Mouse (Mus musculus) hindbrain, embryonic 15.5 days (tissue): ENCODE measurements around the gene Smad3. TPM values are rescaled to one million over a fixed set of nuclear protein-coding genes. Genes with fewer than 3 reads are reported as not detected.

Experiments used
- ATAC-seq: fragments of 200-750 bp; cut with Nextera tagmentation; 2 replicates; pipeline ENCODE4 v1.8.0; 2017; ENCODE audit warnings: low read depth, moderate number of reproducible peaks, moderate TSS enrichment; ENCODE audit not compliant: low FRiP score
- H3K27ac ChIP-seq: fragments of 300-500 bp; sonication (generic); replicated peaks from 2 replicates; pipeline ENCODE4 v1.5.1; 2015; ENCODE audit warnings: mild to moderate bottlenecking, inconsistent platforms
- H3K27me3 ChIP-seq: fragments of 300-500 bp; sonication (generic); 2 replicates; pipeline ENCODE4 v1.6.1; 2015; ENCODE audit warnings: control low read depth, inconsistent platforms
- H3K36me3 ChIP-seq: fragments of 300-500 bp; sonication (generic); 2 replicates; pipeline ENCODE4 v1.6.1; 2015; ENCODE audit warnings: control low read depth, inconsistent platforms
- H3K4me1 ChIP-seq: fragments of 300-500 bp; sonication (generic); replicated peaks from 2 replicates; pipeline ENCODE4 v1.6.1; 2015; ENCODE audit warnings: control low read depth, inconsistent platforms
- H3K4me2 ChIP-seq: fragments of 300-500 bp; sonication (generic); 2 replicates; pipeline ENCODE4 v1.6.1; 2015; ENCODE audit warnings: moderate library complexity, mild to moderate bottlenecking, inconsistent platforms
- H3K4me3 ChIP-seq: fragments of 300-500 bp; sonication (generic); 2 replicates; pipeline ENCODE4 v1.5.1; 2015; ENCODE audit warnings: mild to moderate bottlenecking, inconsistent platforms
- H3K9ac ChIP-seq: fragments of 300-500 bp; sonication (generic); 2 replicates; pipeline ENCODE4 v1.6.1; 2015; ENCODE audit warnings: inconsistent platforms
- H3K9me3 ChIP-seq: fragments of 300-500 bp; sonication (generic); 2 replicates; pipeline ENCODE4 v1.6.1; 2016; ENCODE audit warnings: control low read depth, inconsistent platforms
- WGBS: fragments of 180-500 bp; shearing (Covaris S2); methylation state at CpG from one replicate; pipeline ENCODE4 v1.1.7; 2015; 5-methylcytosine and 5-hydroxymethylcytosine counted together
- polyA plus RNA-seq: library from polyadenylated mRNA; unstranded; fragments of >200 nt; fragmentation: Nextera tagmentation; extraction: Ambion mirVana; gene quantifications from 2 replicates; pipeline ENCODE4 v1.2.1, GENCODE M21; 2015

The Smad3 gene
- polyA plus RNA-seq, 1 experiment from 2014 or later: 9.6 TPM

DNA sequence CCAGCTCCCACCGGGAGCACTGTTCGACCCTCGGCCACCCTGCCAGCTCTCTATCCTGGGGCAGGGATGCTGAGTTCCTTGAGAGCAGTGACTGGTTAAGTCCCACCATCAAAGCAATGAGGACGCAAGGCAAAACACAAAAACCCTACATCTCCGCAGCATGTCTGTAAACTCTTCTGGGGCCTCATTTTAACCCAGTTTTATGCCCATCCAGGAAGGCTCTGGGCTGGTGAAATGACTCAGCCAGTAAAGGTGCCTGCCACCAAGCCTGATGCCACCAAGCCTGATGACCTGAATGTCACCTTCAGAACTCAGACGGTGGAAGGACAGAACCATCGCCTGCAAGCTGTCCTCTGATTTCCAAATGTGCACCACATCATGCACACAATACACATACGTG, 4.4 kb downstream of the Smad3 start:
- Histone ChIP-seq H3K9me3 (no peaks in the 10 kb centered on the region), H3K4me1 (peaks cover 68% of the 10 kb centered on the region), H3K27me3 (no peaks in the 10 kb centered on the region), H3K9ac (no peak overlapping the region), H3K36me3 (no peaks in the 10 kb centered on the region), H3K4me3 (no peak overlapping the region), H3K4me2 (peak overlapping the region; percentile 100; the same call in 1 of the 2 replicates), H3K27ac (no peak overlapping the region)
- WGBS: 86% methylated on average over 8 of the region's 8 CpGs
- no peak for ATAC-seq

GRCm38 (mm10) chr9:63752576-63752975, 5.2 kb downstream of the Smad3 start:
- Histone ChIP-seq H3K9ac (no peak overlapping the region), H3K27me3 (no peaks in the 10 kb centered on the region), H3K4me2 (no peak overlapping the region), H3K4me3 (no peak overlapping the region), H3K27ac (no peak overlapping the region), H3K4me1 (peaks cover 65% of the 10 kb centered on the region), H3K36me3 (no peaks in the 10 kb centered on the region), H3K9me3 (no peaks in the 10 kb centered on the region)
- ATAC-seq: no peak
- 82% methylated on average over 7 of the region's 7 CpGs for WGBS

- Histone ChIP-seq H3K27ac (no peak overlapping the region), H3K36me3 (no peaks in the 10 kb centered on the region)
- 80% methylated on average over 4 of the region's 4 CpGs for WGBS
These were observed 6.5 kb downstream of the Smad3 start for GRCm38 (mm10) chr9:63751325-63751724.

GRCm38 (mm10) chr9:63750360-63750974, 7.3 kb downstream of the Smad3 start:
- Histone ChIP-seq H3K27me3 (no peaks in the 10 kb centered on the region), H3K4me1 (peaks cover 62% of the 10 kb centered on the region), H3K27ac (0 out of 2 replicates have a peak overlapping the region, but pooled peaks have one; percentile 18), H3K36me3 (no peaks in the 10 kb centered on the region), H3K4me2 (peak overlapping the region; percentile 16; the same call in 1 of the 2 replicates), H3K9me3 (no peaks in the 10 kb centered on the region), H3K4me3 (no peak overlapping the region), H3K9ac (no peak overlapping the region)
- no peak for ATAC-seq
- WGBS: 18% methylated on average over 10 of the region's 10 CpGs

More at GRCm38 (mm10) chr9:63751325-63751724, 6.5 kb downstream of the Smad3 start:
- no peaks in the 10 kb centered on the region for H3K9me3 ChIP-seq
- H3K4me1 ChIP-seq: peaks cover 63% of the 10 kb centered on the region
- ATAC-seq: no peak
- no peak overlapping the region for H3K9ac ChIP-seq
- H3K27me3 ChIP-seq: no peaks in the 10 kb centered on the region
- H3K4me3 ChIP-seq: no peak overlapping the region
- no peak overlapping the region for H3K4me2 ChIP-seq

- H3K4me2 ChIP-seq: no peak overlapping the region
- H3K36me3 ChIP-seq: no peaks in the 10 kb centered on the region
- no peaks in the 10 kb centered on the region for H3K9me3 ChIP-seq
- no peak overlapping the region for H3K4me3 ChIP-seq
- WGBS: 52% methylated on average over 15 of the region's 15 CpGs
- ATAC-seq: no peak
- peaks cover 60% of the 10 kb centered on the region for H3K4me1 ChIP-seq
- no peak overlapping the region for H3K27ac ChIP-seq
- H3K9ac ChIP-seq: no peak overlapping the region
- H3K27me3 ChIP-seq: no peaks in the 10 kb centered on the region
These were observed 8.4 kb downstream of the Smad3 start for GRCm38 (mm10) chr9:63749296-63749915.

DNA sequence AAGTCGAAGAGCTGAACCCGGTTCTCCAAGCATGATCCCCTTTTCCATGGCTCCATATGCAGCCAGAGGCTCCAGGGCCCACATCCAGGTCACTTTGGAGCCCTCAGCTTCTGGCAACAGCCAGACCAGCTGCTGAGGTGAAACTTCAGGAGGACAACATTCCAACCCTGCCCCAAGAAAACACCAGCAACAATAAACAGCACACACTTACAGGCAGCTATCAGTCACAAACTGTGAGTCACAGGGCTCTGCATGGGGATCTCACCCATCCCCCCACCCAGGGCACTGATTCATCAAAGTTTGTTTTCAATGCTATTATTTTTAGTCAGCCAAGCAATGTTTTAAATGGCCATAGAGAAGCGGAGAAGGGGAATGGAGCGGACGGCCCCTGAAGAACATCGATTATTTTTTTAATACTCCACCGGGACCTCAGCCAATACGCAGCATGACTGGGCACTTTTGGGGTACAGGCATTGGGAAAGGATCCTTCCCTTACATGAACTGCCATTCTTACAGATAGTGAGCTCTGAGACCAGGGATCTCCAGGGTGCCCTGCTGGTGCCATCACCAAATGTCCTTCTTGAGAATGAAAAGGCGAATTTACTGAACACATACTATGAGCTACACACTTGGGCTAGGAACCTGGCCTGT, 10.0 kb downstream of the Smad3 start:
- H3K4me2 ChIP-seq: no peak overlapping the region
- no peaks in the 10 kb centered on the region for H3K27me3 ChIP-seq
- H3K27ac ChIP-seq: no peak overlapping the region
- ATAC-seq: no peak
- WGBS: 71% methylated on average over 9 of the region's 9 CpGs
- no peaks in the 10 kb centered on the region for H3K9me3 ChIP-seq
- peaks cover 59% of the 10 kb centered on the region for H3K4me1 ChIP-seq
- H3K36me3 ChIP-seq: no peaks in the 10 kb centered on the region
- no peak overlapping the region for H3K9ac ChIP-seq
- no peak overlapping the region for H3K4me3 ChIP-seq

DNA sequence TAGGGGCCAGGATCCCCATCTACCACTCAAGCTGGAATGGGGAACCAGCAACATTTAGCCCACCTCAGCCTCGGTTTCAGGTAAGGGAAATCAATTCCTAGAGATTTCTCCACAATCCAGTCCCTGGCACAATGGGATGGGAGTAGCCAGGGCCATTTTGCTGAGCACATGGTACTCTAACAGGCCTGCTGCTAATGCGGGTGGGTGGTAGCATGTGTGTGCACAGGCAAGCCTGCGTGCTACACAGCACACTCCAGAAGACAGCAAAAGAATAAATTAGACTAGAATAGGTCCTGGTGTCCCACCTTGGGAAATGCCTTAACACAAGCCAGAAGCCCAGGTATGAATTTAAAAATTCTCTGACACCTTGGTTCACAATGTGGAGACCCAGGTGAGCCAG, 10.8 kb downstream of the Smad3 start:
- Histone ChIP-seq H3K27me3 (no peaks in the 10 kb centered on the region), H3K4me1 (peaks cover 65% of the 10 kb centered on the region), H3K4me3 (no peak overlapping the region), H3K9me3 (no peaks in the 10 kb centered on the region), H3K4me2 (no peak overlapping the region), H3K27ac (no peak overlapping the region), H3K9ac (no peak overlapping the region), H3K36me3 (no peaks in the 10 kb centered on the region)
- 90% methylated on average over 3 of the region's 3 CpGs for WGBS
- no peak for ATAC-seq

DNA sequence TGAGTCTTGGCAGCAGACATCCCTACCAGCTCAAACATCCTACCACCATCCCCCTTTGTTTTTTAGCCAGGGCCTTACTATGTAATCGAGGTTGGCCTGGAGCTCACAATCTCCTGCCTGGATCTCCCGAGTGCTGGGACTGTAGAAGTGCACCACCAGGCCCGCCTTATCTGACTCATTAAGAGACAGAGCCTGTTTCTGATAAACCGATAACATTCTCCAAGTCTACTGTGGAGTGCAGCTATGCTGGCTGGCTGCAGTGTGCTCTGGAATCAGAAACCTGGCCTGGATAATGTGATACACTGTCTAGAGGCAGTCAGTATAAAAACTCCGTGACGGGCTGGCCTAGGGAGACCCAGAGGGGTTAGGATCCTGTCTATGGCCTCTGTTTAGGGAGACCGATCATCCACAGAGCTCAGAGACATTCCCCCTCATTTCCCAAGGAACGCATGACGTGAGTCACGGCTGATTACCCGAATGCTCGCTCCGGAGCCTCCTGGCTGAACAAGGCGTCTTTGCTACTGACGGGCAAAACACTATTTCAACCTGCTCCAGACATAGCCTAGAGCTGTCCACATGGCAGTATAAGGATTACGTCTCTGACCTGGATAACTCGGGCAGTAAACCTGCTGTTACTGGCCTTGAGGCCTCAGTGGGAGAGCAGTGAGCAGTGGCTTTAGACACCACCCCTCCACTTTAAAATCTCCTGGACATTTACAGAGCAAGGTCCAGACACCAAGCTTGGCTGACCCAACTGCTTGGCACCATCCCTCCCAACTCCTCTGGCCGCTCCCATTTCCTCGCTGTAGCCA, 11.8 kb downstream of the Smad3 start:
- Histone ChIP-seq H3K4me3 (no peak overlapping the region), H3K9me3 (no peaks in the 10 kb centered on the region), H3K36me3 (no peaks in the 10 kb centered on the region), H3K27ac (no peak overlapping the region), H3K27me3 (no peaks in the 10 kb centered on the region), H3K4me1 (peaks cover 65% of the 10 kb centered on the region), H3K9ac (no peak overlapping the region), H3K4me2 (no peak overlapping the region)
- WGBS: 39% methylated on average over 19 of the region's 19 CpGs
- no peak for ATAC-seq

DNA sequence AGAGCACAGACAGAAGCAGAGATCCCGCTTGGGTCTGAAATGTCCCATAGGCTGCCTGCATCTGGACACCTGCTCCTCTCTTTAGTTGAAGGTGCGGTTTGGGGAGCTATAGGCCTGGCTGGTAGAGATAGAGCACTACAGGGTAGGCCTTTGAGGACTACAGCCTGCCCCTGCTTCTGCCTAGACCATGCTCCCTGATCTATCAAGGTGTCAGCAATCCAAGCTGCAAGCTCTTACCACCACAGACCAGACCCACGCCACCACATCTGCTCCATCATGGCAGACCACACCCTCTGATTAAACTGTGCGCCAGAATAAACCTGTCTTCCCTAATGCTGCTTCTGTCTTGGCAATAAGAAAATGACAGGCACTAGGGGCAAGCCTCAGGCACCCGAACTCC, 13.2 kb downstream of the Smad3 start:
- 91% methylated on average over 5 of the region's 5 CpGs for WGBS
- Histone ChIP-seq H3K4me2 (no peak overlapping the region), H3K9ac (no peak overlapping the region), H3K27ac (no peak overlapping the region), H3K9me3 (no peaks in the 10 kb centered on the region), H3K4me3 (no peak overlapping the region), H3K4me1 (peaks cover 52% of the 10 kb centered on the region), H3K36me3 (no peaks in the 10 kb centered on the region), H3K27me3 (no peaks in the 10 kb centered on the region)
- ATAC-seq: no peak

GRCm38 (mm10) chr9:63743775-63744174, 14.0 kb downstream of the Smad3 start:
- Histone ChIP-seq H3K4me2 (no peak overlapping the region), H3K36me3 (no peaks in the 10 kb centered on the region), H3K9ac (no peak overlapping the region), H3K27ac (no peak overlapping the region), H3K9me3 (no peaks in the 10 kb centered on the region), H3K4me1 (peaks cover 48% of the 10 kb centered on the region), H3K27me3 (no peaks in the 10 kb centered on the region), H3K4me3 (no peak overlapping the region)
- 92% methylated on average over 11 of the region's 11 CpGs for WGBS
- ATAC-seq: no peak

DNA sequence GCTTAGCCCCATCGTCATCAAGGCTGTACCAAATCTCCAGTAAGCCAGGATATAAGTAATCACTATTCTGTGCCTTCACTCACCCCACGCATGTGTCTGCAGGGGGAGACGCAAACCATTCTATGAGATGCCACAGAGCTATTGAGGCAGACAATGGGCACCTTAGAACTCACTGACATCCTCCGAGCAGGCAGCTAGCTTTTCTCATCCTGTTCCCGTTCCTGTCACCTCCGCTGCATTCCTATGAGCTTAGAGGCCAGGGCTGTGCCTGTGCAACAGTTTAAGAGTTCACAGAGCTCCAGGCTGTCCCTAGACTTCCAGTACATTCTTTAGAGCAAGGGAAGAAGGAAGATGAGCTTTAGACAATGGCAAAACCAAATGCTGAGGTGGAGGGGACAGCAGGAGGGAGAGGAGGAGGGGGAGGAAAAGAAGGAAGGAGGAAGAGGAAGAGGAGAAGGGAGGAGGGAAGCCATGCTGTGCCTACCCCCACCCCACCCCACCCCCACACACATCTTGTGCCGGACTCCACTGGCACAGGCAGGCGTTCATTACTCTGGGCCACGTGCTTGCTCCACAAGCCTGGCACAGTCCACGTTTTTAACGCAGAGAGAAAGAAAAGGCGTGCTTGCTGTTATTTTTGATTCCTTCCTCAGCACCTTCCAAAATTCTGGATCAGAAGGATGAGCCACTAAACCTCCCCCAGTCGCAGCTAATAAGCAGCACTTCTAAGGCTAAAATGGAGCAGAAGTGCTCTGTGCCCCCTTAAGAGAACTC, 14.7 kb downstream of the Smad3 start:
- H3K27ac ChIP-seq: no peak overlapping the region
- 40% methylated on average over 13 of the region's 13 CpGs for WGBS
- H3K9me3 ChIP-seq: no peaks in the 10 kb centered on the region
- no peaks in the 10 kb centered on the region for H3K27me3 ChIP-seq
- peaks cover 51% of the 10 kb centered on the region for H3K4me1 ChIP-seq
- no peak overlapping the region for H3K4me2 ChIP-seq
- no peak overlapping the region for H3K4me3 ChIP-seq
- H3K36me3 ChIP-seq: no peaks in the 10 kb centered on the region
- H3K9ac ChIP-seq: no peak overlapping the region
- no peak for ATAC-seq
